Mouse (Mus musculus) lung, adult 2 months (tissue): ENCODE data around the gene Arfgap3.

Source experiments
- CTCF ChIP-seq: fragments of 200-500 bp; IDR thresholded peaks from 2 replicates; pipeline ENCODE4 v1.5.1; 2011; ENCODE audit warnings: mild to moderate bottlenecking, low read length, control low read depth; ENCODE audit not compliant: insufficient read depth
- POLR2A ChIP-seq: fragments of 200-500 bp; IDR thresholded peaks from 2 replicates; pipeline ENCODE4 v1.6.1; 2011; ENCODE audit warnings: low read depth, mild to moderate bottlenecking, control low read depth, low read length, borderline replicate concordance; ENCODE audit errors: extremely low read depth

GRCm38 (mm10) chr15:83387911-83388310 is 37.9 kb upstream of the Arfgap3 start:
- TF ChIP-seq CTCF, result no peak
- no peak for TF ChIP-seq POLR2A
